Mouse (Mus musculus): ENCODE measurements around the gene Sik1. TPM values are rescaled to one million over a fixed set of nuclear protein-coding genes. Genes with fewer than 3 reads are reported as not detected.

Gene Sik1
- polyA plus RNA-seq, 1 experiment: 15.5 TPM

DNA sequence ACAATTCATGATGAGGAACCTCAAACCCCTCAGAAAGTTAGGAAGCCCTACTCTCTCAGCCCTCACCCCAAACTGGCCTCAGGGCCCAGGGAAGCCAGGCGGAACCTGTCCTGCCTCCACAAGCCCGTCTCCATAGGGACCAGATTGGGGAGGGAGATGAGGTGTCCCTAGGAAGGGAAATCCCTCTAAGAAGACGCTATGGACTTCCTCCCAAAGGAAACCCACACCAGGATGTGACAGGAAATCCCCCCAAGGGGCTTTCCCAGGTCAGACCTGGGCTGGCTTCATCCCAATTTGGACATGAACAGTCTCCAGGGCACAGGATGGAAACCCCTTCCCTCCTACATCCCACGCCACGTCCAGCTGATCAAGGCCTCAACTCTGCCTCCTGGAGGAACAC lies 27.5 kb downstream of the Sik1 start:
- Histone ChIP-seq H3K27ac (ENCODE audit: insufficient read depth, low read length) (no peak overlapping the region), H3K4me3 (ENCODE audit: insufficient read depth, low read length) (no peak overlapping the region), H3K4me1 (ENCODE audit: control insufficient read depth, insufficient read depth, low read length) (peaks cover 4% of the 10 kb centered on the region; the same call in 1 of the 2 replicates)
- TF ChIP-seq POLR2A (IDR thresholded peaks at IDR 0.05; ENCODE audit: low read depth, low read length): no peak
- TF ChIP-seq CTCF (IDR thresholded peaks at IDR 0.05; ENCODE audit: borderline replicate concordance, insufficient read depth, low read length): no peak

DNA sequence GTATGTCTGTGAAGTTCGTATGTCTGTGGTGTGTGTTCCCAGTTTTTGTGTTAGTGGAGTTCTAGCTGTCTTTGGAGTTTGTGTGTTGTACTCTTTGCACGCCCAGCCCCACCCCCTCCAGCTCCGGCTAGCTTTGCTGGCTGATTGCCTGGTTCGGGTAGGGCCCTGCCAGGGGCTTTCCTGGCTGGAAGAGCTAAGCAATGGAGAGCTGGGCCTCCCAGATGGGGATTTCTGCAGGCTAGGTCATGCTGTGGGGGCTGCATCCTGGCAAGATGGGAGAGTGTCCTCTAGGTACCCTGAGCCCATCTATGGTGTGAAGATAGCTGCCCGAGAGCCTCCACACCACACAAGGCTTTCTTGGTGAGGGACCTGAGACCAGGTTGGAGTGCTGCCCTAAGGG lies 28.4 kb downstream of the Sik1 start:
- peak overlapping the region; percentile 7; the same call in 1 of the 2 replicates for H3K27ac ChIP-seq (ENCODE audit: insufficient read depth, low read length)
- H3K4me1 ChIP-seq (ENCODE audit: control insufficient read depth, insufficient read depth, low read length): peaks cover 4% of the 10 kb centered on the region; the same call in 1 of the 2 replicates
- TF ChIP-seq CTCF (IDR thresholded peaks at IDR 0.05; ENCODE audit: borderline replicate concordance, insufficient read depth, low read length): no peak
- H3K4me3 ChIP-seq (ENCODE audit: insufficient read depth, low read length): no peak overlapping the region

DNA sequence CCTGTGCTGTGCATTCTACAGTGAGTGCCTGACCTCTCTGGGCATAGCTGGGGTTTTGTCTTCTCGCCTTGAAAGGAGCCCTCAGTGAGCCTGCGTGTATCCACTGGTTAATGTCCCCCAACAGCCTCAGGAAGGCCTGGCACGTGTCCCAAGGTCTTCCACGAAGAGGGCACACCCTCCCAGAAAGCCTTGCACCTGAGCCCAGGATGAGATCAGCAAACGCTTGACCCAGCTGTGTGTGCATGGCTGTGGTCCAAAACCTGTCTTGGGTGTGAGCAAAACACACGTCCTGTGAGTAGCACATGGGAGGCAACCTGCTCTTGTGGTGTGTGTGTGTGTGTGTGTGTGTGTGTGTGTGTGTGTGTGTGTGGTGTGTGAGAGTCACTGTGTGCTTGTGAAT lies 28.9 kb downstream of the Sik1 start:
- TF ChIP-seq POLR2A (IDR thresholded peaks at IDR 0.05; ENCODE audit: low read depth, low read length): no peak
- TF ChIP-seq CTCF (IDR thresholded peaks at IDR 0.05; ENCODE audit: borderline replicate concordance, insufficient read depth, low read length): no peak
- Histone ChIP-seq H3K27ac (ENCODE audit: insufficient read depth, low read length) (no peak overlapping the region), H3K4me1 (ENCODE audit: control insufficient read depth, insufficient read depth, low read length) (peaks cover 4% of the 10 kb centered on the region; the same call in 1 of the 2 replicates), H3K4me3 (ENCODE audit: insufficient read depth, low read length) (no peak overlapping the region)

DNA sequence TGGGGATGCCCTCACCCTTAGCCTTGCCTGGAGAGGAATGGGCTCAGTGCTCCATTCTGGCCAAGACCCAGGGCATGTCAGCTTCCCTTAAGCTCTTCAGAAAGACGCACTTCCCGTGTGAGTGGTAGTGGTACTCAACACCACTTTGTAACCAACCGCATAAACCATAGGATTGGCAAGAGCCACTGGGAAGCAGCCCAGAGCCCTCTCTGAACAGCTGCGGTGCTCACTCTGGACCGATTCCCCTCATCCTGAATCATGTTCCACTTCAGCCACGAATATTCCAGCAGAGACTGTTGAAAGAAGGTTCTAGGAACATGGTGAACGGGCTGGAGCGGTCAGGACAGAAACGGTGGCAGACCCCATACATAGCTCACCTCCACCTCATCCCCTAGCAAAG lies 29.9 kb downstream of the Sik1 start:
- peaks cover 4% of the 10 kb centered on the region; the same call in 1 of the 2 replicates for H3K4me1 ChIP-seq (ENCODE audit: control insufficient read depth, insufficient read depth, low read length)

DNA sequence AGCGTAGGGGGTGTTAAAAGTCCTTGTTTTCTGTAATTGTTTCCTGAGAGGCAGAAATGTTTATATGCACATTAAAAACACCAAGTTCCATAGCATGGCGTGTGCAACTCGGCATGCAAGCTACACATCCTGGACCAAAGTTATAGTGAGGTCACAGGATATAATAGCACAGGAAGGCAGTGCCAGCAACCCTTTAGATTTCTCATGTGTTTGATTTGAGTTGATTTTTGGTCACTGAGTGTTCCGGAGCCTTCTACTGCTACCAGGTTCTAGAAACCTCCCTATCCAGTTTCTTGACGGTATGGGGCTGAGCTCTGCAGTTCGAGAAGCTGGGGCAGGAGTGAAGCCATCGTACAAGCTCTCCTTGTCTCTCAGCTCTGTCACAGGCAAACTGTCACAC lies 30.8 kb downstream of the Sik1 start:
- Histone ChIP-seq H3K27ac (ENCODE audit: insufficient read depth, low read length) (no peak overlapping the region), H3K4me1 (ENCODE audit: control insufficient read depth, insufficient read depth, low read length) (peaks cover 4% of the 10 kb centered on the region; the same call in 1 of the 2 replicates), H3K4me3 (ENCODE audit: insufficient read depth, low read length) (no peak overlapping the region)
- TF ChIP-seq POLR2A (IDR thresholded peaks at IDR 0.05; ENCODE audit: low read depth, low read length): no peak
- no peak for TF ChIP-seq CTCF (IDR thresholded peaks at IDR 0.05; ENCODE audit: borderline replicate concordance, insufficient read depth, low read length)

More for the DNA sequence above, 29.9 kb downstream of the Sik1 start:
- TF ChIP-seq CTCF (IDR thresholded peaks at IDR 0.05; ENCODE audit: borderline replicate concordance, insufficient read depth, low read length) (no peak), POLR2A (IDR thresholded peaks at IDR 0.05; ENCODE audit: low read depth, low read length) (no peak)
- Histone ChIP-seq H3K4me3 (ENCODE audit: insufficient read depth, low read length) (no peak overlapping the region), H3K27ac (ENCODE audit: insufficient read depth, low read length) (no peak overlapping the region)

DNA sequence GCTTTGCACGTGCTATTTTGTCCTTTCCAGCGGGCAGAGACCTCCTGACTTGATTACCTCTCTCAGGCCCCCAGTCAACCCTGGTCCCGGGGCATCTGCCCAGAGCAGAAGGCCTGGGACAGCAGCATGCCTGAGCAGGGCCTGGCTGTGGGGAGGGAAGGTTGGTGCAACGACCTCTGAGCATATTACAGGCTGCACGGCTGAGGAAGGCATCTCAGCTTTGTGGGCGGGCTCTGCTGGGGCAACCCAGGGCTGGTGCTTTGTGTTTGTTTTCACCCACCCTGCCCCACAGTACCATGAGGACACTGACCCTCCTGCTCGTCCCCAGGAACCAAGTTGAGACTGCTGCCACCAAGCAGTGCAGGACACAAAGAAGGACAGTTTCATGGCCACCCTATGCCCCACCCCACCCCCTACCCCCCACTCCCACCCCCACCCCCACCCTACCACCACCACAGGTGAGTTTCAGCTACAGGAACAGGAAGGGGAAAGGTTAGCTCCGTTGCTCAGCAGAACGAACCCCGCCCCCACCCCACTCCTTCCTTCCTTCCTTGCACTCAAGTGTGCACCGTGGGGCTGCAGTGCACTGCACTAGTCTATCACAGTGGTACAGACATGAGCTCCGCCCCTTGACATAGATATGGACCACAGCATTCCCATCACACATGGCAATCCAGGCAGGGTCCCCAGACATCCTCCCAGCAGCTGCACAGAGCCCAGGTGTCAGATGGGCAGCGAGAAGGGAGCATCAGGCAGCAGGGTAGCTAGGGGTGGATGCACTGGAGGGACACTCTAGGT lies 34.3 kb downstream of the Sik1 start:
- H3K27ac ChIP-seq (ENCODE audit: insufficient read depth, low read length): no peak overlapping the region
- no peaks in the 10 kb centered on the region for H3K4me1 ChIP-seq (ENCODE audit: control insufficient read depth, insufficient read depth, low read length)
- H3K4me3 ChIP-seq (ENCODE audit: insufficient read depth, low read length): no peak overlapping the region
- no peak for TF ChIP-seq CTCF (IDR thresholded peaks at IDR 0.05; ENCODE audit: borderline replicate concordance, insufficient read depth, low read length)
- TF ChIP-seq POLR2A (IDR thresholded peaks at IDR 0.05; ENCODE audit: low read depth, low read length): no peak

DNA sequence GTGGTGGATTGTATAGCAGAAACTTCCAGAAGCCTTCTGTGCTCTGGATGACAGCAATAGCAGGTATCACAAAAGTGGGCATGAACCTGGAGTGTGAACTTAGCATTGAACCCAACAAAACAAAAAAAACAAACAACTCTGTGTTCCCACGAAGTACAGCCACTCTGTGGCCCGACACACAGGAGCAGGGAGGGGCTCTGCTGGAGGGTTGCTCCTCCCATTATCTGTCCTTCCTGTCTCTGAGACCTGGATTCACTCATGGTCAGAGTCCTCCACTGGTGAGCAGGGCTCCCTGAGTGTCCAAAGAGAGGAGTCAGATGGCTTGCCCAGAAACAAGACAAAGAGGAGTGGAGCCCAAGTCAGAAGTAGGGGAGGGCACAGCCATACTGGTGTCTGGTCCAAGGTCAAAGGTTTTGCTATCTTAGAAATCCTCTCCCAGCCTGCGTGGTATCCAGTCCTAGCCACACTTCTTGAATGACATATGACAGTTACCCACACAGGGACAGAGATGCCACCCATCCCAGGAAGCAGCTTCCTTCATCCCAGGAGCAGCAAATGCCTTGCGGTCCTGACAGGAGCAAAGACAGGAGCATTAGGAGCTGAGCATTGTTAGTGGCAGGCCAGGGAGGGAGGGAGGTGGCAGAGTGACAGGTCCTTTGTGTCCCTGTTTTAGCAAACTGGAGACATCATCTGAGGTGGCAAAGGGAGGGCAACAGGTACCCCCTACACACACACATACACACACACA lies 35.3 kb downstream of the Sik1 start:
- no peak for TF ChIP-seq POLR2A (IDR thresholded peaks at IDR 0.05; ENCODE audit: low read depth, low read length)
- no peak for TF ChIP-seq CTCF (IDR thresholded peaks at IDR 0.05; ENCODE audit: borderline replicate concordance, insufficient read depth, low read length)

DNA sequence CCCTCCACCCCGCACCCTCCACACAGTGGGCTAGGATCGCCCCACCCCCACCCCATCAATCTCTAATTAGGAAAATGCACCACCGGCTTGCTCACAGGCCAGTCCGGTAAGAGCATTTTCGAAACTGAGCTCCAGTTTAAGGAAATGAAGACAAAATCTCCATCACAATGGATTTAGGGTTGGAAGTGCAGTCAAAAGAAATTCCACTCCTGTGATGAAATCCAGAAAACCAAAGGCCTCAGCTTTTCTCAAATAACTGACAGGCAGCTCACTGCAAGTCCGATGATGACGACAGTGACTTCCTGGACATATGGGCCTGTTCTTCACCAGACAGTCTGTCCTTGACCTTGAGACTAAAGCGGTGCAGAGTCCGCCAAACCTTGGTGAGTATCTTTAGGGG lies 36.2 kb downstream of the Sik1 start:
- Histone ChIP-seq H3K27ac (ENCODE audit: insufficient read depth, low read length) (no peak overlapping the region), H3K4me1 (ENCODE audit: control insufficient read depth, insufficient read depth, low read length) (no peaks in the 10 kb centered on the region), H3K4me3 (ENCODE audit: insufficient read depth, low read length) (no peak overlapping the region)
- no peak for TF ChIP-seq CTCF (IDR thresholded peaks at IDR 0.05; ENCODE audit: borderline replicate concordance, insufficient read depth, low read length)
- TF ChIP-seq POLR2A (IDR thresholded peaks at IDR 0.05; ENCODE audit: low read depth, low read length): no peak

More for the DNA sequence above, 35.3 kb downstream of the Sik1 start:
- Histone ChIP-seq H3K4me3 (ENCODE audit: insufficient read depth, low read length) (no peak overlapping the region), H3K4me1 (ENCODE audit: control insufficient read depth, insufficient read depth, low read length) (no peaks in the 10 kb centered on the region), H3K27ac (ENCODE audit: insufficient read depth, low read length) (no peak overlapping the region)

DNA sequence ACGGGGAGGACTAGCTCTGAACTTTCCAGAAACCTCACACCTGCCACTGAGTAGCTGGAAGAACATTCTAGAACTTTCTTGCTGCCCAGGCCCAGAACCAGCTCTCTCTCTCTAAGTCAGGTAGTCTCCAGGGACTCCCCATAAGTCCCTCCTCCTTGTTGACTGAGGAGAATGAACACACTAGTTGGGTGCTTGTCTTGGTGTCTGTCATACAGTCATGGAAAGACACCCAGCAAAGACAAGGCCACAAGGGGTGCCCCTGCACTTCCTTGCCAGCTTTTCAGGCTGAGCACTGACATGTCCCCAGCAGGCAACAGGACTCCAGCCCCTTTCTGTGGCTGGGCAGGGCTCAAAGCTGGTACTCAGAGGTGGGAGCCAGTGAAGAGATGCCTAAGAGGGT lies 37.8 kb downstream of the Sik1 start:
- TF ChIP-seq POLR2A (IDR thresholded peaks at IDR 0.05; ENCODE audit: low read depth, low read length) (no peak), CTCF (IDR thresholded peaks at IDR 0.05; ENCODE audit: borderline replicate concordance, insufficient read depth, low read length) (no peak)
- no peak overlapping the region for H3K27ac ChIP-seq (ENCODE audit: insufficient read depth, low read length)
- H3K4me3 ChIP-seq (ENCODE audit: insufficient read depth, low read length): no peak overlapping the region
- H3K4me1 ChIP-seq (ENCODE audit: control insufficient read depth, insufficient read depth, low read length): no peaks in the 10 kb centered on the region

DNA sequence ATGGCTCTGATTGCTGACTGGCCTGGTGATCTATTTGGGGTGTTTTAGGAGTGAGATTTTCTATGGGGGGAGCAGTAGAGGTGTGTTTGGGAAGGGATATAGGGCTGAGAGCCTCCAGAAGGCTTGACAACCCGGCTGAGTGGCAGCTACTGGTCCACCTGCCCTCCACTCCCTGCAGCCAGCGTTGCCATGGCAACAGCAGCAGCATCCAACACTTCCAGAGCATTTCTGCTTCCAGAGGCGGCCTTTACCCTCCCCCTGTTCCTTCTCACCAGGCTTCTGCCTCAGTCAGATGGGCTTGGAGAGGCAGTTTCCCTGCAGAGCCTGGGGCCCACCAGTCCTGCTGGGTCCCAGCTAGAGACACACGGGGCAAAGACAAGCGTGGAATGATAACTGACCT lies 38.4 kb downstream of the Sik1 start:
- Histone ChIP-seq H3K27ac (ENCODE audit: insufficient read depth, low read length) (no peak overlapping the region), H3K4me3 (ENCODE audit: insufficient read depth, low read length) (no peak overlapping the region), H3K4me1 (ENCODE audit: control insufficient read depth, insufficient read depth, low read length) (no peaks in the 10 kb centered on the region)
- TF ChIP-seq CTCF (IDR thresholded peaks at IDR 0.05; ENCODE audit: borderline replicate concordance, insufficient read depth, low read length) (no peak), POLR2A (IDR thresholded peaks at IDR 0.05; ENCODE audit: low read depth, low read length) (no peak)

Data from embryonic fibroblast, embryonic 13.5 days (primary cell).